Mouse (Mus musculus): ENCODE data around the gene Ctu1. TPM values are rescaled to one million over a fixed set of nuclear protein-coding genes. Genes with fewer than 3 reads are reported as not detected.

Gene Ctu1
- polyA plus RNA-seq, 1 experiment from 2014 or later = 3.7 TPM

GRCm38 (mm10) chr7:43712267-43712666, 40.5 kb downstream of the Ctu1 start, which contains the start of gene Klk13:
Klk13 (plus strand) TSS chr7:43712567.
- Histone ChIP-seq H3K36me3 (ENCODE audit: control insufficient read depth, insufficient read depth) (no peaks in the 10 kb centered on the region), H3K9ac (ENCODE audit: low read depth, low read length) (no peak within 1 kb of the TSS), H3K4me1 (ENCODE audit: control insufficient read depth, low read depth, low read length) (no peaks in the 10 kb centered on the region), H3K27ac (ENCODE audit: low read length) (no peak within 1 kb of the TSS), H3K27me3 (ENCODE audit: control insufficient read depth, insufficient read depth, low read depth, low read length) (no peaks in the 10 kb centered on the region), H3K9me3 (replicated peaks; ENCODE audit: control insufficient read depth, low read length) (no peaks in the 10 kb centered on the region), H3K4me3 (ENCODE audit: low read depth, low read length) (no peak within 1 kb of the TSS), H3K4me2 (ENCODE audit: low read depth, low read length) (no peak within 1 kb of the TSS)
- ATAC-seq (ENCODE audit: low read depth) = no peak
- 48% methylated on average over 4 of the region's 4 CpGs for WGBS (ENCODE audit: insufficient replicate concordance)

GRCm38 (mm10) chr7:43712917-43713316, 41.1 kb downstream of the Ctu1 start:
- H3K4me3 ChIP-seq (ENCODE audit: low read depth, low read length) = no peak overlapping the region
- no peaks in the 10 kb centered on the region for H3K9me3 ChIP-seq (replicated peaks; ENCODE audit: control insufficient read depth, low read length)
- H3K27ac ChIP-seq (ENCODE audit: low read length) = no peak overlapping the region
- WGBS (ENCODE audit: insufficient replicate concordance) = 7% methylated on average over 9 of the region's 9 CpGs
- no peaks in the 10 kb centered on the region for H3K36me3 ChIP-seq (ENCODE audit: control insufficient read depth, insufficient read depth)
- H3K4me1 ChIP-seq (ENCODE audit: control insufficient read depth, low read depth, low read length) = no peaks in the 10 kb centered on the region
- no peak for ATAC-seq (ENCODE audit: low read depth)
- H3K9ac ChIP-seq (ENCODE audit: low read depth, low read length) = no peak overlapping the region
- no peaks in the 10 kb centered on the region for H3K27me3 ChIP-seq (ENCODE audit: control insufficient read depth, insufficient read depth, low read depth, low read length)
- no peak overlapping the region for H3K4me2 ChIP-seq (ENCODE audit: low read depth, low read length)

GRCm38 (mm10) chr7:43713741-43714351, 42.0 kb downstream of the Ctu1 start:
- H3K4me1 ChIP-seq (ENCODE audit: control insufficient read depth, low read depth, low read length) = no peaks in the 10 kb centered on the region
- ATAC-seq (ENCODE audit: low read depth) = no peak
- no peaks in the 10 kb centered on the region for H3K9me3 ChIP-seq (replicated peaks; ENCODE audit: control insufficient read depth, low read length)
- no peak overlapping the region for H3K4me3 ChIP-seq (ENCODE audit: low read depth, low read length)
- 9% methylated on average over 19 of the region's 19 CpGs for WGBS (ENCODE audit: insufficient replicate concordance)
- no peak overlapping the region for H3K27ac ChIP-seq (ENCODE audit: low read length)
- no peak overlapping the region for H3K9ac ChIP-seq (ENCODE audit: low read depth, low read length)
- H3K4me2 ChIP-seq (ENCODE audit: low read depth, low read length) = no peak overlapping the region
- no peaks in the 10 kb centered on the region for H3K36me3 ChIP-seq (ENCODE audit: control insufficient read depth, insufficient read depth)
- H3K27me3 ChIP-seq (ENCODE audit: control insufficient read depth, insufficient read depth, low read depth, low read length) = no peaks in the 10 kb centered on the region

Other genes with a start within 250 kb of the Ctu1 start
- gene Lim2, start 244.3 kb upstream of the Ctu1 start, polyA plus RNA-seq (2015; fragmentation: Nextera tagmentation; extraction: Ambion mirVana) = not detected in 2 replicates
- 16.3 and 17.8 TPM in 2 replicates for gene Nkg7, start 234.9 kb upstream of the Ctu1 start, polyA plus RNA-seq (2015; fragmentation: Nextera tagmentation; extraction: Ambion mirVana)
- not detected in 2 replicates for gene Cldnd2, start 231.2 kb upstream of the Ctu1 start, polyA plus RNA-seq (2015; fragmentation: Nextera tagmentation; extraction: Ambion mirVana)
- 314 and 319 TPM in 2 replicates for gene Etfb, start 227.9 kb upstream of the Ctu1 start, polyA plus RNA-seq (2015; fragmentation: Nextera tagmentation; extraction: Ambion mirVana)
- 0.17 and 0.22 TPM in 2 replicates for gene Gm45233, start 227.9 kb upstream of the Ctu1 start, polyA plus RNA-seq (2015; fragmentation: Nextera tagmentation; extraction: Ambion mirVana)
- 1.1 and 1.3 TPM in 2 replicates for gene Vsig10l, start 208.9 kb upstream of the Ctu1 start, polyA plus RNA-seq (2015; fragmentation: Nextera tagmentation; extraction: Ambion mirVana)
- gene Iglon5, start 181.9 kb upstream of the Ctu1 start, polyA plus RNA-seq (2015; fragmentation: Nextera tagmentation; extraction: Ambion mirVana) = not detected in 2 replicates
- gene 4931406B18Rik, start 166.1 kb upstream of the Ctu1 start, polyA plus RNA-seq (2015; fragmentation: Nextera tagmentation; extraction: Ambion mirVana) = not detected in 2 replicates
- 3.8 and 4.6 TPM in 2 replicates for gene Cd33, start 127.6 kb upstream of the Ctu1 start, polyA plus RNA-seq (2015; fragmentation: Nextera tagmentation; extraction: Ambion mirVana)
- gene Zfp658, start 109.8 kb upstream of the Ctu1 start, polyA plus RNA-seq (2015; fragmentation: Nextera tagmentation; extraction: Ambion mirVana) = 0.19 and 0.29 TPM in 2 replicates
- gene Zfp719, start 92.4 kb upstream of the Ctu1 start, polyA plus RNA-seq (2015; fragmentation: Nextera tagmentation; extraction: Ambion mirVana) = 1.8 and 2.2 TPM in 2 replicates
- gene Zfp819, start 64.8 kb upstream of the Ctu1 start, polyA plus RNA-seq (2015; fragmentation: Nextera tagmentation; extraction: Ambion mirVana) = not detected in 2 replicates
- 0.15 TPM in 1 of 2 replicates, not detected in the other for gene Ceacam18, start 37.3 kb upstream of the Ctu1 start, polyA plus RNA-seq (2015; fragmentation: Nextera tagmentation; extraction: Ambion mirVana)
- 4.0 and 5.0 TPM in 2 replicates for gene Siglece, start 11.9 kb upstream of the Ctu1 start, polyA plus RNA-seq (2015; fragmentation: Nextera tagmentation; extraction: Ambion mirVana)
- not detected in 2 replicates for gene Klk14, start 18.4 kb downstream of the Ctu1 start, polyA plus RNA-seq (2015; fragmentation: Nextera tagmentation; extraction: Ambion mirVana)
- gene Klk13, start 40.6 kb downstream of the Ctu1 start, polyA plus RNA-seq (2015; fragmentation: Nextera tagmentation; extraction: Ambion mirVana) = not detected in 2 replicates
- gene Klk12, start 96.9 kb downstream of the Ctu1 start, polyA plus RNA-seq (2015; fragmentation: Nextera tagmentation; extraction: Ambion mirVana) = not detected in 2 replicates
- not detected in 2 replicates for gene Klk11, start 102.6 kb downstream of the Ctu1 start, polyA plus RNA-seq (2015; fragmentation: Nextera tagmentation; extraction: Ambion mirVana)
- not detected in 2 replicates for gene Klk10, start 109.0 kb downstream of the Ctu1 start, polyA plus RNA-seq (2015; fragmentation: Nextera tagmentation; extraction: Ambion mirVana)
- not detected in 2 replicates for gene Klk9, start 119.9 kb downstream of the Ctu1 start, polyA plus RNA-seq (2015; fragmentation: Nextera tagmentation; extraction: Ambion mirVana)
- 4.3 and 5.1 TPM in 2 replicates for gene Klk8, start 125.6 kb downstream of the Ctu1 start, polyA plus RNA-seq (2015; fragmentation: Nextera tagmentation; extraction: Ambion mirVana)
- not detected in 2 replicates for gene Klk7, start 139.3 kb downstream of the Ctu1 start, polyA plus RNA-seq (2015; fragmentation: Nextera tagmentation; extraction: Ambion mirVana)
- not detected in 2 replicates for gene Klk6, start 152.5 kb downstream of the Ctu1 start, polyA plus RNA-seq (2015; fragmentation: Nextera tagmentation; extraction: Ambion mirVana)
- not detected in 2 replicates for gene Klk5, start 170.0 kb downstream of the Ctu1 start, polyA plus RNA-seq (2015; fragmentation: Nextera tagmentation; extraction: Ambion mirVana)
- gene Klk4, start 209.1 kb downstream of the Ctu1 start, polyA plus RNA-seq (2015; fragmentation: Nextera tagmentation; extraction: Ambion mirVana) = not detected in 2 replicates